Mouse (Mus musculus): ENCODE results near the gene Slc7a7. TPM values are rescaled to one million over a fixed set of nuclear protein-coding genes. Genes with fewer than 3 reads are reported as not detected.
A peak's percentile ranks its signal among the peaks of the same experiment; 100 is the strongest.
"Not testable (repeated sequence)": the region's sequence is repeated elsewhere in the genome, so short reads cannot be mapped to it uniquely, and the experiment has no call there.

The Slc7a7 gene
- polyA plus RNA-seq, 1 experiment from 2014 or later = 6.2 TPM

DNA sequence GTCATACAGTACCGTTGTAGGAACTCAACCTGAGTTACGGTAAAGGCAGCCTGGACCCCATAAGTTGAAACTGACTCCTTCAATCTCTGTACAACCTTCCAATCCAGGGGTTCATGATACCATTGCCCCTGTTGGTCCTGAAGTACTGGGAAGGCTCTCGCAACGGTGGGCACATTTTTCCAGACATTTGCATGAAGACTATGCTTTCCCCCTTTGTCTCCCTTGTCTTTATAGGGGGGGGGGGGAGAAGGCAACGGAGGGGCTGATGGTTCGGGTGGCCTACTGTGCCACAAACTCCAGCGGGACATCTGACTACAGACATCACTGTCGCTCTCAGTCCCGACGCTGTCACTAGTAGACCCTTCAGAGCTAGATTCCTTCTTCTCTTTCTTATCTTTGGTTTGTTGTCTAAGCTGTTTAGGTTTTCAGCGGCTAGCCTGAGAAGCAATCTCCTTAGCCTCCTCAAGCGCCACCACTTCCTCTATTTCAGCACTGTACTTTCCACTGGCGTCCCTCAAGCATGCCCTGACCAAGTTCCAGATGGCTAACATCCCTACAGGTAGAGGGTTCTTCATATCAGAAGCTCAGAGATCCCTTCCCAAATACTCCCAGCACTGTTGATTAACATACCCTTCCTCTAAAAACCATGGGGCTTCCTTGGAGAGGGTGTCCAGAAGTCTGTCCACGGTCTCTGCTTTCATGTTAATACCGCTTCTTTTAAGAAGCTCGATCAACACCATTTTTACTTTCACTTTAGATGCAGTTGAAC lies 66.6 kb downstream of the Slc7a7 start:
- not testable (repeated sequence) for H3K27me3 ChIP-seq (ENCODE audit: control insufficient read depth, insufficient read depth, low read length); H3K4me1 ChIP-seq (replicated peaks; ENCODE audit: control insufficient read depth, insufficient read depth, low read length); H3K27ac ChIP-seq; H3K4me3 ChIP-seq (replicated peaks; ENCODE audit: low read length); DNase-seq (ENCODE audit: low spot score); H3K4me2 ChIP-seq (replicated peaks); H3K36me3 ChIP-seq (replicated peaks; ENCODE audit: control insufficient read depth, insufficient read depth); H3K9ac ChIP-seq; ATAC-seq (ENCODE audit: low FRiP score); H3K9me3 ChIP-seq (ENCODE audit: control insufficient read depth, low read length)
- 93% methylated on average over 16 of the region's 16 CpGs for WGBS

- WGBS = 35% methylated on average over 2 of the region's 2 CpGs
- not testable (repeated sequence) for H3K4me1 ChIP-seq (replicated peaks; ENCODE audit: control insufficient read depth, insufficient read depth, low read length); H3K9me3 ChIP-seq (ENCODE audit: control insufficient read depth, low read length); H3K36me3 ChIP-seq (replicated peaks; ENCODE audit: control insufficient read depth, insufficient read depth); ATAC-seq (ENCODE audit: low FRiP score); H3K4me3 ChIP-seq (replicated peaks; ENCODE audit: low read length); H3K27ac ChIP-seq; DNase-seq (ENCODE audit: low spot score); H3K4me2 ChIP-seq (replicated peaks); H3K27me3 ChIP-seq (ENCODE audit: control insufficient read depth, insufficient read depth, low read length); H3K9ac ChIP-seq
These were observed 75.8 kb downstream of the Slc7a7 start for GRCm38 (mm10) chr14:54341807-54342206.

DNA sequence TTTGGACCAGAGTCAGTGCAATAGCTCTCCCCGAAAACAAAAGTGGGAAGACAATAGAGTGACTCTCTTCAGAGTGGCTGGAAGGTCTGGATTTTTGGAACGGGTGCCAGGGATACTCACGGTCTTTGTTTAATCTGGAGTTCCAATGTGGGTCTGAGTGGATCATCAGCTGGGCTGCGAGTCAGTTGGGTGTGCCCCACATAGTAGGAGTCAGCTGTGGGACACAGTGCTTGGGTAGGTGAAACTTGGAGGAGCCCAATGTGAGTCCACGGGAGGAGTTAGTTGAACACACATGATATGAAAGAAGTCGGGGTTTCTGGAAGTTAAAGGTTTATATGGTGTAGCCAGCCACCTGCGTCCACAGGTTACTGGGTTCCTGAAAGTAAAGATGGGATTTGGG lies 76.7 kb downstream of the Slc7a7 start:
- H3K36me3 ChIP-seq (replicated peaks; ENCODE audit: control insufficient read depth, insufficient read depth) = no peaks in the 10 kb centered on the region
- H3K27me3 ChIP-seq (ENCODE audit: control insufficient read depth, insufficient read depth, low read length) = no peaks in the 10 kb centered on the region
- H3K4me2 ChIP-seq (replicated peaks) = no peak overlapping the region
- 62% methylated on average over 7 of the region's 7 CpGs for WGBS
- ATAC-seq (ENCODE audit: low FRiP score) (no peak), DNase-seq (ENCODE audit: low spot score) (no peak)
- H3K9me3 ChIP-seq (ENCODE audit: control insufficient read depth, low read length) = no peaks in the 10 kb centered on the region
- no peak overlapping the region for H3K9ac ChIP-seq
- no peaks in the 10 kb centered on the region for H3K4me1 ChIP-seq (replicated peaks; ENCODE audit: control insufficient read depth, insufficient read depth, low read length)
- H3K27ac ChIP-seq = no peak overlapping the region
- H3K4me3 ChIP-seq (replicated peaks; ENCODE audit: low read length) = no peak overlapping the region

DNA sequence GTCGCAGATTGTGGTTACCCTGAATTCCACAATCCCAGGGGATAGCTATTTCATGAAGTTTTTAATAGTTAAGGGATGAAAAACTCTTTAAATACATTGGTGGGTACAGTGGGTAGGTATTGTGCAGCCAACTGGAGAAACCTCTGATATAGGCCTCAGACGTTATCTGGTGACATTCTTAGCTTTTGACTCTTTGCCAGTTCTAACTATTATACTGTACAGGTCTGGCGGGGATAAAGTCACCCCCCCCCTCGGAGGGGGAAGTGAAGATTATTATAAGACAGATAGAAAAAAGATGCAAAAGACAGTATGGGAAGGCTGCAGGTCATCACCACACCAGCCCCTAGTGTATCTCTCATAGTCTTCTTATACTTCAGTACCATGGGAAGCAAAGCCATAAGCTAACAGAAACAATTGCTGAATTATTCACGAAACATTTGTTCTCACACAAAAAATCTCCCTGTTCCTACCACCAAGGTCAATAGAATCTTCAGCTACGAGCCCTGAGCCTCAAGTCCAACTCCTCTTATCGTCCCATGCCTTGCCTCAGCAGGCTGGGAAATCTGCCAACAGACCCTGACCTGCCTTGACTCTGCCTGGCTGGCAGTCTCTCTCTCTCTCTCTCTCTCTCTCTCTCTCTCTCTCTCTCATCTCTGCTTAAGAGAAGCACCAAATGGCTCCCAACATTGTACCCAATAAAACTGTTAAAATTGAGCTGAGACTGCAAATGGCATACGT lies 84.0 kb downstream of the Slc7a7 start:
- Histone ChIP-seq H3K9ac (no peak overlapping the region), H3K36me3 (replicated peaks; ENCODE audit: control insufficient read depth, insufficient read depth) (no peaks in the 10 kb centered on the region), H3K27ac (no peak overlapping the region), H3K27me3 (ENCODE audit: control insufficient read depth, insufficient read depth, low read length) (no peaks in the 10 kb centered on the region), H3K4me3 (replicated peaks; ENCODE audit: low read length) (no peak overlapping the region), H3K4me1 (replicated peaks; ENCODE audit: control insufficient read depth, insufficient read depth, low read length) (no peaks in the 10 kb centered on the region), H3K9me3 (ENCODE audit: control insufficient read depth, low read length) (no peaks in the 10 kb centered on the region), H3K4me2 (replicated peaks) (no peak overlapping the region)
- WGBS = 70% methylated on average over 8 of the region's 8 CpGs
- ATAC-seq (ENCODE audit: low FRiP score) (no peak), DNase-seq (ENCODE audit: low spot score) (peak; percentile 30)

- H3K36me3 ChIP-seq (replicated peaks; ENCODE audit: control insufficient read depth, insufficient read depth) = no peaks in the 10 kb centered on the region
These were observed 85.2 kb downstream of the Slc7a7 start for GRCm38 (mm10) chr14:54332176-54333074.

DNA sequence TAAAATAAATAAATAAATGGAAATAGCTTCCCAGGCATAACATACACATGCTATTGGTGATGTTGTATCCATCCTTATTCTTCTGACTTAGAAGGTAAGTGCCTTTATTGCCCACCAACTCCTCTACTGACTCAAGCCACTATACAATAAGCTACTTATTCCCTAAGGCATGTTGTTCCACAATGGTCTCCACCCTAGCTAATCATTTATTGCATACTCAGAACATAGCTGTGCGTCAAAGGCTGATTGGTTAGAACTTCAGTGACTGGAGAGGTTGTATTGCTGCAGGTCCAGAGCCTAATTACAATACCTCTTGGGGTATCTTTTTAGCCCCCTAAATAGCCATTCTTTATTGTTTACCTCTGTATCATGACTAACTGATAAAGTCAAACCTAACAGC lies 86.4 kb downstream of the Slc7a7 start:
- Histone ChIP-seq H3K27ac (no peak overlapping the region), H3K27me3 (ENCODE audit: control insufficient read depth, insufficient read depth, low read length) (no peaks in the 10 kb centered on the region), H3K4me2 (replicated peaks) (no peak overlapping the region), H3K9me3 (ENCODE audit: control insufficient read depth, low read length) (no peaks in the 10 kb centered on the region), H3K4me1 (replicated peaks; ENCODE audit: control insufficient read depth, insufficient read depth, low read length) (no peaks in the 10 kb centered on the region), H3K9ac (no peak overlapping the region), H3K36me3 (replicated peaks; ENCODE audit: control insufficient read depth, insufficient read depth) (no peaks in the 10 kb centered on the region), H3K4me3 (replicated peaks; ENCODE audit: low read length) (no peak overlapping the region)
- ATAC-seq (ENCODE audit: low FRiP score) = no peak
- no peak for DNase-seq (ENCODE audit: low spot score)
- 91% methylated on average over 1 of the region's 1 CpGs for WGBS

More at GRCm38 (mm10) chr14:54332176-54333074, 85.2 kb downstream of the Slc7a7 start:
- Histone ChIP-seq H3K27me3 (ENCODE audit: control insufficient read depth, insufficient read depth, low read length) (no peaks in the 10 kb centered on the region), H3K9ac (no peak overlapping the region), H3K4me1 (replicated peaks; ENCODE audit: control insufficient read depth, insufficient read depth, low read length) (no peaks in the 10 kb centered on the region), H3K27ac (peak overlapping the region; percentile 73), H3K4me2 (replicated peaks) (no peak overlapping the region), H3K4me3 (replicated peaks; ENCODE audit: low read length) (no peak overlapping the region), H3K9me3 (ENCODE audit: control insufficient read depth, low read length) (no peaks in the 10 kb centered on the region)
- DNase-seq (ENCODE audit: low spot score) (no peak), ATAC-seq (ENCODE audit: low FRiP score) (peak; percentile 68; the same call in 1 of the 2 replicates)
- WGBS = 36% methylated on average over 5 of the region's 5 CpGs

GRCm38 (mm10) chr14:54329201-54329600 lies 88.4 kb downstream of the Slc7a7 start:
- H3K4me1 ChIP-seq (replicated peaks; ENCODE audit: control insufficient read depth, insufficient read depth, low read length) = no peaks in the 10 kb centered on the region
- ATAC-seq (ENCODE audit: low FRiP score) = no peak
- no peak for DNase-seq (ENCODE audit: low spot score)
- no peak overlapping the region for H3K4me2 ChIP-seq (replicated peaks)
- no peaks in the 10 kb centered on the region for H3K36me3 ChIP-seq (replicated peaks; ENCODE audit: control insufficient read depth, insufficient read depth)
- no peaks in the 10 kb centered on the region for H3K9me3 ChIP-seq (ENCODE audit: control insufficient read depth, low read length)
- no peaks in the 10 kb centered on the region for H3K27me3 ChIP-seq (ENCODE audit: control insufficient read depth, insufficient read depth, low read length)
- no peak overlapping the region for H3K9ac ChIP-seq
- 56% methylated on average over 9 of the region's 9 CpGs for WGBS
- no peak overlapping the region for H3K4me3 ChIP-seq (replicated peaks; ENCODE audit: low read length)
- H3K27ac ChIP-seq = no peak overlapping the region

DNA sequence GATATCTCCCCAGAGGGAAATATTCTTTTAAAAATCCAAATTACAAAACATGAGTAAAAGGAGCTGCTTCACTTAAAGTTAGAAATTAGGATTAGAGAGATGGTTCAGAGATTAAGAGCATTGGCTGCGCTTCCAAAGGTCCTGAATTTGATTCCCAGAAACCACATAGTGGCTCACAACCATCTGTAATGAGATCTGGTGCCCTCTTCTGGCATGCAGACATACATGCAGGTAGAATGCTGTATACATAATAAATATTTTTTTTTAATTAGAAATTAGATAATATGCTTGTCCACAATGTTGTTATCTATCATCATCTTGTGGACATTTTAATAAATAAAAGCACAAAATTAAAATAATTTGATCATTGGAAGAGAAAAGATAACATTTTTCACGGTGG lies 89.0 kb downstream of the Slc7a7 start:
- Histone ChIP-seq H3K9ac (no peak overlapping the region), H3K9me3 (ENCODE audit: control insufficient read depth, low read length) (no peaks in the 10 kb centered on the region), H3K27ac (no peak overlapping the region), H3K36me3 (replicated peaks; ENCODE audit: control insufficient read depth, insufficient read depth) (no peaks in the 10 kb centered on the region), H3K27me3 (ENCODE audit: control insufficient read depth, insufficient read depth, low read length) (no peaks in the 10 kb centered on the region), H3K4me3 (replicated peaks; ENCODE audit: low read length) (no peak overlapping the region), H3K4me2 (replicated peaks) (no peak overlapping the region), H3K4me1 (replicated peaks; ENCODE audit: control insufficient read depth, insufficient read depth, low read length) (no peaks in the 10 kb centered on the region)
- no peak for DNase-seq (ENCODE audit: low spot score)
- 84% methylated on average over 2 of the region's 2 CpGs for WGBS
- no peak for ATAC-seq (ENCODE audit: low FRiP score)

DNA sequence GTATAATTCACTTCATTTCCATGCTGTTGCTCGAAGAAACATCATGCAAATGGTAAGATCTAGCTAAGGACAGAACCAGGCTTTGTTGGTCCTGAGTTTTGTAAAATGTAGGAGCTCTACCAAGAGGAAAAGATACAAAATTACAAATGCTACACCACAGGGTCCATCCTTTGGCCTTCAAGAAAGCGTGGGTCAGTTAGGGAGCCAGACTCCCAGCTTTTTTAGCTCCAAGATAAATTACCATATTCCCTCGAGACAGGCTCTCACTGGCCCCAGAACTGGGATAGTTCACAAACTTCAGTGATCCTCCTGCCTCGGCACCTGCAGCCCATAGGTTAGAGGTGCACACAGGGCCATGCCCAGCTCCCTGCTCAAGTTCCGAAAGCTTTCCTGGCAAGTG lies 93.1 kb downstream of the Slc7a7 start:
- 83% methylated on average over 5 of the region's 5 CpGs for WGBS
- H3K9ac ChIP-seq = no peak overlapping the region
- ATAC-seq (ENCODE audit: low FRiP score) (no peak), DNase-seq (ENCODE audit: low spot score) (no peak)
- H3K27ac ChIP-seq = no peak overlapping the region
- H3K36me3 ChIP-seq (replicated peaks; ENCODE audit: control insufficient read depth, insufficient read depth) = no peaks in the 10 kb centered on the region
- H3K4me2 ChIP-seq (replicated peaks) = no peak overlapping the region
- no peaks in the 10 kb centered on the region for H3K4me1 ChIP-seq (replicated peaks; ENCODE audit: control insufficient read depth, insufficient read depth, low read length)
- H3K9me3 ChIP-seq (ENCODE audit: control insufficient read depth, low read length) = peaks cover 4% of the 10 kb centered on the region
- H3K27me3 ChIP-seq (ENCODE audit: control insufficient read depth, insufficient read depth, low read length) = no peaks in the 10 kb centered on the region
- no peak overlapping the region for H3K4me3 ChIP-seq (replicated peaks; ENCODE audit: low read length)
